Mouse (Mus musculus) gastrocnemius, postnatal 10 days (tissue): ENCODE measurements around the gene Cep70. TPM values are rescaled to one million over a fixed set of nuclear protein-coding genes. Genes with fewer than 3 reads are reported as not detected.

ENCODE experiments used
- DNase-seq: peaks from one replicate; pipeline ENCODE4 v3.0.0; 2021; ENCODE audit warnings: mixed read lengths
- total RNA-seq, 2 experiments: library from RNA; stranded (reverse); gene quantifications; 2 replicates each; pipeline ENCODE4 v1.2.3; 2021

Cep70 gene
- total RNA-seq, 2 experiments from 2014 or later = 2.0 to 4.8 TPM

DNA sequence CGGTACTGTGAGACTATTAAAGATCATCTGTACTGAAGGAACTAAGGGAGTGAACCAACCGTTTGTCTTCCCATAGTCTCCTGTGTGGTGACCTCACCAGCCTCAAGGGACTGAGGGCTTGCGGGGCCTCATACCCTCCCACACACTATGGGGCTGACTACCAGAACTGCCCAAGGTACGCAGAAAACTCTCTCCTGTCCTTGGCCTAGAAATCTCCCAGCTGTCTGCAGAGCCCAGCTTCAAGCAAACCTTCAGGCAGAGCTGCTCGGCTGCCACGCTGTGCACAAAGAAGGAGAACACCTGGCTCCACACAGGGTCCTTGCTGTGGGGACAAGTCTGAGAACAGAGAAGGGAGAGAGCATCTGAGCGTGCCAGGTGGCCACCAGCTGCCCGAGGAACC lies 76.8 kb downstream of the Cep70 start:
- no peak for DNase-seq

DNA sequence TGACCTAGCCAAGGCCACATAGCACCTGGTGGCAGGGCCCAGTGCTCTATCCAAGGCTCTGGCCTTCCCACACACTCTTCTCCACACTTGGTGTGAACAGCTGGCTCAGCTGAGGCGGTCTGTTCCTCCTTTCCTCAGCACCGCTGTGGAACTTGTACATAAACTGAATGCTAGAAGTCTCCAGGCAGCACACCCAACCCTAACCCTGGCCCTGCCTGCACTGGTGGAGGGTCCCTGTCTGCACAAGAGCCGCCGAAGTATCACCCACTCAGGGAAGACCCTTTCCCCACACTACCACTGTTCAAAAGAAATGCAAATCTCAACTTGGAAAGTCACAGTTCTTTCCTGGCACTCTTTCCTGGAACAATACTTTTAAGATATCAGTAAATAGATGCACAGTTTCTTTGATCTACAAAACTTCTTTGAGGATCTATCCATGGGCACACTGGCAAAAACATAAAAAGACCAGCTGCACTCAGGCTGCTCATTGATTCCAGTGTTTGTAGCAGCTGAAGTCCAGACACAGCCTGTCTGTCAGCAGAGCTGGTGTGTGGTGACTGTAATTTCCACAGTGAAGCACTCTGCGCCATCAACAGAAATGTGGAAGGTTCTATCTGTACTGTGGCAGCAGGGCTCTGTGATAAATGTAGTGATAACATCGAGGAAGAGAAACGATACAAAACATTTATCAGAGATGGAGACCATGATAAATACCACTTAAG lies 82.2 kb downstream of the Cep70 start:
- DNase-seq = no peak

- no peak for DNase-seq
Measured at GRCm38 (mm10) chr9:99325961-99326360, 82.8 kb downstream of the Cep70 start.

DNA sequence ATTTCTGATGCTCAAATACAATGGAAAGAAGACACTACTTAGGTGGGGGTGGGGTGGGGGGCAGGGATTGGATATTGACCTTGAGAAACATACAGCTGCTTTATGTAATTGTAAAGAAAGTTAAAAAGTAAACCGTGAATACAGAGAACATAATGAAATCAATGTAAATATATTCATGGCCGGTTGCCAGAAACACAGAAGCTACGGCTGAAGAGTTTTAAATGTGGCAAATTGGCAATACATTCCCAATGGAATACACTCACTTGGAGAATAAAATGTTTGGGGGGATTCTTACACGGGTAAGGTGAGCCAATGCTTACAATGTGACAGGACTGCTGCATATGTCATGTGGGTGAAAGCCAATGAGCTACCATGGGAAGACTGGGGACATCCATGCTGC lies 83.7 kb downstream of the Cep70 start:
- no peak for DNase-seq

GRCm38 (mm10) chr9:99336538-99336937 lies 93.4 kb downstream of the Cep70 start:
- no peak for DNase-seq

GRCm38 (mm10) chr9:99338293-99338692 lies 95.1 kb downstream of the Cep70 start:
- no peak for DNase-seq

- no peak for DNase-seq
Measured at GRCm38 (mm10) chr9:99339182-99339581, 96.0 kb downstream of the Cep70 start.

- DNase-seq = no peak
Measured at GRCm38 (mm10) chr9:99340126-99340525, 97.0 kb downstream of the Cep70 start.

GRCm38 (mm10) chr9:99341600-99341999 lies 98.4 kb downstream of the Cep70 start:
- no peak for DNase-seq

DNA sequence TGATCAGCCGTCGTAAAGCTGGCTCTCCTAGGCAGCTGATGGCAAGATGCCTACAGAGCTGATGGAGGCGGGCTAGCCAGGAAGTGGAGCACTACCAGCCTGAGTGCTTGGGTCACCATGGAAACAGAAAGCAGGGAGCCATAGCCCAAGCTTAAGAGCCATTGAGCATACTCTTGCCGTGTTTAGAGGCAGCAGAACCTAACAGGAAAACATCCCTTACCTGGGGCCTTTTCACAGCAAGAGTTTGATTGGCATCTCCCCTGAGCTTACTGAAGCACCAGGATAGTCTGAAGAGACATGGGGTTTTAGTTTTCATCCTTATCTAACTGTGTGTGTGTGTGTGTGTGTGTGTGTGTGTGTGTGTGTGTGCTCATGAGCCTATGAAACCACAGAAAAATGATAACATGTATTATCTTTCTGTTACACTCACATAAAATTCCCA lies 102.2 kb downstream of the Cep70 start:
- no peak for DNase-seq

Other genes with a start within 250 kb of the Cep70 start
- gene Gm1123, start 207.7 kb upstream of the Cep70 start, total RNA-seq = not detected
- gene Pik3cb, start 102.7 kb upstream of the Cep70 start, total RNA-seq = 1 to 10 TPM; 3.7 to 4.7 TPM
- gene Faiml, start 6.1 kb upstream of the Cep70 start, total RNA-seq = not detected
- under 1 TPM; 0.70 to 0.99 TPM for gene Esyt3, start 115.2 kb downstream of the Cep70 start, total RNA-seq
- 10 to 100 TPM in 1 of 2 experiments, 1 to 10 TPM in 1; 9.7 to 10.6 TPM for gene Mras, start 194.0 kb downstream of the Cep70 start, total RNA-seq
- not detected for gene Nme9, start 208.1 kb downstream of the Cep70 start, total RNA-seq